Mouse (Mus musculus) lung, postnatal 0 days (tissue): Measurements from ENCODE around the gene Mapk14. TPM values are rescaled to one million over a fixed set of nuclear protein-coding genes. Genes with fewer than 3 reads are reported as not detected.
"Not testable (repeated sequence)": the region's sequence is repeated elsewhere in the genome, so short reads cannot be mapped to it uniquely, and the experiment has no call there.

Experiments used
- ATAC-seq: fragments of 200-750 bp; cut with Nextera tagmentation; 2 replicates; pipeline ENCODE4 v1.8.0; 2017; ENCODE audit warnings: moderate library complexity
- DNase-seq: peaks from one replicate; pipeline ENCODE4 v3.0.0-alpha.2; 2016; ENCODE audit warnings: low spot score
- H3K27ac ChIP-seq: fragments of 300-500 bp; sonication (generic); 2 replicates; pipeline ENCODE4 v1.5.1; 2014; ENCODE audit warnings: antibody characterized with exemption, mild to moderate bottlenecking, low read length, mixed read lengths
- H3K27me3 ChIP-seq: fragments of 300-500 bp; sonication (generic); replicated peaks from 2 replicates; pipeline ENCODE4 v1.6.1; 2014; ENCODE audit warnings: low read length, mixed read lengths; ENCODE audit not compliant: insufficient read depth
- H3K36me3 ChIP-seq: fragments of 300-500 bp; sonication (generic); 2 replicates; pipeline ENCODE4 v1.6.1; 2014; ENCODE audit warnings: low read length, mixed read lengths; ENCODE audit not compliant: insufficient read depth
- H3K4me1 ChIP-seq: fragments of 300-500 bp; sonication (generic); 2 replicates; pipeline ENCODE4 v1.6.1; 2014; ENCODE audit warnings: antibody characterized with exemption, low read depth, low read length, mixed read lengths; ENCODE audit not compliant: insufficient read depth
- H3K4me2 ChIP-seq: fragments of 300-500 bp; sonication (generic); replicated peaks from 2 replicates; pipeline ENCODE4 v1.6.1; 2014; ENCODE audit warnings: low read depth, mild to moderate bottlenecking, low read length, moderate library complexity, mixed read lengths
- H3K4me3 ChIP-seq: fragments of 300-500 bp; sonication (generic); 2 replicates; pipeline ENCODE4 v1.5.1; 2014; ENCODE audit warnings: low read depth, low read length
- H3K9ac ChIP-seq: fragments of 300-500 bp; sonication (generic); replicated peaks from 2 replicates; pipeline ENCODE4 v1.6.1; 2014; ENCODE audit warnings: low read depth, mild to moderate bottlenecking
- H3K9me3 ChIP-seq: fragments of 300-500 bp; sonication (generic); 2 replicates; pipeline ENCODE4 v1.6.1; 2016; ENCODE audit warnings: low read length, mixed read lengths
- CTCF ChIP-seq: IDR thresholded peaks from 2 replicates; pipeline ENCODE4 v1.5.1; 2016; ENCODE audit warnings: antibody characterized with exemption, mild to moderate bottlenecking
- EP300 ChIP-seq: IDR thresholded peaks from 2 replicates; pipeline ENCODE4 v1.6.1; 2016; ENCODE audit warnings: antibody characterized with exemption, mild to moderate bottlenecking, control low read depth
- WGBS: fragments of 180-500 bp; shearing (Covaris S2); extraction: QIAGEN DNeasy Blood & Tissue Kit; methylation state at CpG from one replicate; pipeline ENCODE4 v1.1.7; 2014; 5-methylcytosine and 5-hydroxymethylcytosine counted together
- polyA plus RNA-seq: library from polyadenylated mRNA; unstranded; fragments of >200 nt; fragmentation: Nextera tagmentation; extraction: Ambion mirVana; gene quantifications from 2 replicates; pipeline ENCODE4 v1.2.1, GENCODE M21; 2015

Mapk14 gene
- polyA plus RNA-seq, 1 experiment from 2014 or later: 34.0 TPM

DNA sequence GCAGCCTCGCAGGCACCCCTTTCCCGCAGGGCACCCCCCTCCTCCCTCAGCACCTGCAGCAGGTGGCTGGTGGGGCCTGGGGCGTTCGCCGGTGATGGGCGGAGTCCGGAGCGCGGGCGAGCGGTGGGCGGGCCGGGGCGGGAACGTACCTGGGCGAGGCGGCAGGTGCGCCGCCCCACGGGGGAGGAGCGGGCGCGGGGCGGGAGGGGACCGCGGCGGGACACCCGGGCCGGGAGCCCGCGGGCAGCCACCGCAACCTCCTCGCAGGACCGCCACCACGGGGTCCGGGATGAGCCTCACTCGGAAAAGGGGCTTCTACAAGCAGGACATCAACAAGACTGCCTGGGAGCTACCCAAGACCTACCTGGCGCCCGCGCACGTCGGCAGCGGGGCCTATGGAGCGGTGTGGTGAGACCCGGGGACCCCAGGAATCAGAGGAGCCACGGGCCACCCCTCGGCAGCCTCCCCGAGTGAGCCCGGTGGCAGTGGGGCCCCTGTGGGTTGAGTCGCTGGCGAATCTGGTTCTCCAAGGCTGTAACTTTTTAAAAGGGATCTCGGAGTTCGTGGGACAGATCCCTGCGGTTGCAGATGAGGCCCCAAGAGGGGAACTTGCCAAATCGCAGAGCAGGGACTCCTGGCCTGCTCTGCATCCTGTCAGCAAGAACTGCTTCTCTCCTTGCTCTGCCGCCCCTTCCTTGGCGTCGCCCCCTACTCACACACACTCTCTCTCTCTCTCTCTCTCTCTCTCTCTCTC lies 78.2 kb downstream of the Mapk14 start, which contains the start of gene Mapk13:
Mapk13 (plus strand) TSS at position 177 of the 754 bp plus-strand sequence.
- TF ChIP-seq EP300: no peak
- TF ChIP-seq CTCF: no peak
- Histone ChIP-seq H3K27ac (0 out of 2 replicates have a peak within 1 kb of the TSS, but pooled peaks have one; percentile 47), H3K4me2 (peak within 1 kb of the TSS; percentile 66), H3K9me3 (no peaks in the 10 kb centered on the region), H3K27me3 (peaks cover 6% of the 10 kb centered on the region; the same call in 1 of the 2 replicates), H3K9ac (peak within 1 kb of the TSS; percentile 55), H3K4me3 (peak within 1 kb of the TSS; percentile 53), H3K36me3 (no peaks in the 10 kb centered on the region), H3K4me1 (peaks cover 13% of the 10 kb centered on the region; the same call in 1 of the 2 replicates)
- DNase-seq: peak; percentile 42
- ATAC-seq: peak; percentile 73
- WGBS: 1% methylated on average over 41 of the region's 58 CpGs

- TF ChIP-seq CTCF (no peak), EP300 (no peak)
- 1% methylated on average over 24 of the region's 24 CpGs for WGBS
- H3K4me3 ChIP-seq: peak overlapping the region; percentile 53
- H3K9ac ChIP-seq: peak overlapping the region; percentile 55
- peak overlapping the region; percentile 66 for H3K4me2 ChIP-seq
- H3K27me3 ChIP-seq: peaks cover 6% of the 10 kb centered on the region; the same call in 1 of the 2 replicates
- ATAC-seq: peak; percentile 55
- H3K36me3 ChIP-seq: no peaks in the 10 kb centered on the region
- no peaks in the 10 kb centered on the region for H3K9me3 ChIP-seq
- 0 out of 2 replicates have a peak overlapping the region, but pooled peaks have one; percentile 10 for H3K27ac ChIP-seq
- peak; percentile 53 for DNase-seq
- H3K4me1 ChIP-seq: peaks cover 13% of the 10 kb centered on the region; the same call in 1 of the 2 replicates
Measured at GRCm38 (mm10) chr17:28769875-28770421, 78.8 kb downstream of the Mapk14 start.

- 85% methylated on average over 5 of the region's 5 CpGs for WGBS
- no peak overlapping the region for H3K27ac ChIP-seq
- peaks cover 6% of the 10 kb centered on the region; the same call in 1 of the 2 replicates for H3K27me3 ChIP-seq
- no peak overlapping the region for H3K4me2 ChIP-seq
- no peaks in the 10 kb centered on the region for H3K9me3 ChIP-seq
- no peak overlapping the region for H3K4me3 ChIP-seq
- peaks cover 13% of the 10 kb centered on the region; the same call in 1 of the 2 replicates for H3K4me1 ChIP-seq
- H3K36me3 ChIP-seq: no peaks in the 10 kb centered on the region
- ATAC-seq: no peak
- H3K9ac ChIP-seq: no peak overlapping the region
- no peak for DNase-seq
- TF ChIP-seq CTCF (no peak), EP300 (no peak)
Measured at GRCm38 (mm10) chr17:28771289-28771688, 80.2 kb downstream of the Mapk14 start.

DNA sequence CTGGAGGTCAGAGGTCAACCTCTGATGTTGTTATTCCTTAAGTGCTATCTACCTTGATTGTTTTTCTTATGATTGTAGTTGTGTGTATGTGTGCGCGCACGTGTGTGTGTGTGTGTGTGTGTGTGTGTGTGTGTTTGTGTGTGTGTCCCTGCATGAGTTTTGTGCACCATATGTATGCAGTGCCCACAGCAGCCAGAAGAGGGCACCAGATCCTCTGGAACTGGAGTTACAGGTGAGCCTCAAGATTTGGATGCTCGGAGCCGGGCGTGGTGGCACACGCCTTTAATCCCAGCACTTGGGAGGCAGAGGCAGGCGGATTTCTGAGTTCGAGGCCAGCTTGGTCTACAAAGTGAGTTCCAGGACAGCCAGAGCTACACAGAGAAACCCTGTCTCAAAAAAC lies 83.2 kb downstream of the Mapk14 start:
- H3K9me3 ChIP-seq, H3K27ac ChIP-seq, H3K36me3 ChIP-seq, DNase-seq, ATAC-seq, H3K4me3 ChIP-seq, H3K4me2 ChIP-seq, H3K27me3 ChIP-seq, H3K9ac ChIP-seq: not testable (repeated sequence)
- 94% methylated on average over 9 of the region's 9 CpGs for WGBS
- H3K4me1 ChIP-seq: peaks cover 13% of the 10 kb centered on the region; the same call in 1 of the 2 replicates
- peak; percentile 22; the same call in 1 of the 2 replicates for TF ChIP-seq CTCF

- ATAC-seq (no peak), DNase-seq (no peak)
- H3K4me3 ChIP-seq: no peak overlapping the region
- no peaks in the 10 kb centered on the region for H3K36me3 ChIP-seq
- no peak overlapping the region for H3K4me2 ChIP-seq
- no peaks in the 10 kb centered on the region for H3K9me3 ChIP-seq
- H3K27me3 ChIP-seq: no peaks in the 10 kb centered on the region
- H3K9ac ChIP-seq: no peak overlapping the region
- WGBS: 73% methylated on average over 4 of the region's 4 CpGs
- peaks cover 5% of the 10 kb centered on the region; the same call in 1 of the 2 replicates for H3K4me1 ChIP-seq
- TF ChIP-seq CTCF (no peak), EP300 (no peak)
- H3K27ac ChIP-seq: no peak overlapping the region
Measured at GRCm38 (mm10) chr17:28775161-28775560, 84.0 kb downstream of the Mapk14 start.

DNA sequence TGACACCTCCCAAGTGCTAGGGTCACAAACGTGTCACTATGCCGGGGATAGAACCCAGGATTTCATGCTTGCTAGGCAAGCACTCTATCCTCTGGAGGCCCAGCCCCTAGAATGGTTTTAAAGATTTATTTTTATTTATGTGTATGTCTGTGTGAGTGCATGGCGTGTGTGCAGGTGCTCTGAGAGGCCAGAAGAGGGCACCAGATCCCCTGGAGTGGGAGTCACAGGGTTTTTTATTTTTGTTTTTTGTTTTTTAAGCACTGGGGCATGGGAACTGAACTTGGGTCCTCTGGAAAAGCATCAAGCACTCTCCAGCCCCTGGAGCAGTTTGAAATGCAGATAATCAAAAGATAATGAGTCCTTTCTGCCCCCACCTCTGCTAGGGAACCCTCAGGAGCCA lies 85.7 kb downstream of the Mapk14 start:
- no peaks in the 10 kb centered on the region for H3K9me3 ChIP-seq
- H3K36me3 ChIP-seq: no peaks in the 10 kb centered on the region
- DNase-seq: no peak
- 91% methylated on average over 3 of the region's 3 CpGs for WGBS
- H3K4me2 ChIP-seq: no peak overlapping the region
- H3K27me3 ChIP-seq: no peaks in the 10 kb centered on the region
- no peak overlapping the region for H3K4me3 ChIP-seq
- no peak for ATAC-seq
- H3K27ac ChIP-seq: no peak overlapping the region
- H3K4me1 ChIP-seq: no peaks in the 10 kb centered on the region
- TF ChIP-seq EP300: no peak
- TF ChIP-seq CTCF: peak; percentile 27; the same call in 1 of the 2 replicates
- no peak overlapping the region for H3K9ac ChIP-seq
